Mouse (Mus musculus): ENCODE measurements around the gene Wnt10a.
"Not testable (repeated sequence)": the region's sequence is repeated elsewhere in the genome, so short reads cannot be mapped to it uniquely, and the experiment has no call there.

- not testable (repeated sequence) for TF ChIP-seq CHD2 (IDR thresholded peaks at IDR 0.05; ENCODE audit: low read depth, low read length); HCFC1 (IDR thresholded peaks at IDR 0.05; ENCODE audit: borderline replicate concordance, insufficient read depth, low read length); ZC3H11A (IDR thresholded peaks at IDR 0.05; ENCODE audit: borderline replicate concordance, low read depth, low read length); ZNF384 (IDR thresholded peaks at IDR 0.05; ENCODE audit: low read depth, low read length)
Measured at GRCm38 (mm10) chr1:74815965-74816364, 24.6 kb downstream of the Wnt10a start.

All from ES-E14 (cell line).